Mouse (Mus musculus) common myeloid progenitor, adult 5-6 weeks (primary cell): ENCODE results near the gene Tmem44. TPM values are rescaled to one million over a fixed set of nuclear protein-coding genes. Genes with fewer than 3 reads are reported as not detected.

Source experiments
- ATAC-seq: replicated peaks from 2 replicates; pipeline ENCODE4 v1.8.0; 2016; ENCODE audit warnings: low read depth, mild to moderate bottlenecking, moderate TSS enrichment, inconsistent platforms; ENCODE audit not compliant: poor library complexity, severe bottlenecking
- total RNA-seq: library from RNA; stranded (forward); fragments of 200-1000, 187-1606 nt; gene quantifications from 2 replicates; pipeline ENCODE4 v1.2.3, GENCODE M21; 2017

Tmem44 gene
- total RNA-seq: 0.23 and 1.4 TPM in 2 replicates

DNA sequence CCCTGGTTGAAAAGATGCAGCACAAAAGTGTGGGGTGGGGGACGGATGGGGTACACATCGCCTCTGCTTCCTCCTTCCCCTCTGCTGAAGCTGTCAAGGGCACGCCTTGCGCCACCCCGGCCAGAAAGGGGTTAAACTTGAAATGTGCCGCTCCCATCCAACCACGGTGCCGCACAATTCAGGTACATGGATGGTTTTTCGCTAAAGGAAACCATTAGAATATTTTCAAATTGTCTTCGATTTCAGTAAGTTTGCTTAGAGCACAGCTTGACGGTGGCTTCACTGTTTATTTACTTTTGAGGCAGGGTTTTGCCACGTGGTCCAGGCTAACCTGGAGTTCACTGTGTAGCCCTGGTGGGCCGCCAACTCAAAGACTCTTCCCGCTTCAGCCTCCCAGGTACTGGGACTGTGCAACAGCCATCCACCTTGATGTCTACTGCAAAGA lies at the start of gene Tmem44:
TSS of gene Tmem44 (minus strand) at position 95 of the 445 bp plus-strand sequence.
- ATAC-seq: 0 out of 2 replicates have a peak, but pooled peaks have one; percentile 34

DNA sequence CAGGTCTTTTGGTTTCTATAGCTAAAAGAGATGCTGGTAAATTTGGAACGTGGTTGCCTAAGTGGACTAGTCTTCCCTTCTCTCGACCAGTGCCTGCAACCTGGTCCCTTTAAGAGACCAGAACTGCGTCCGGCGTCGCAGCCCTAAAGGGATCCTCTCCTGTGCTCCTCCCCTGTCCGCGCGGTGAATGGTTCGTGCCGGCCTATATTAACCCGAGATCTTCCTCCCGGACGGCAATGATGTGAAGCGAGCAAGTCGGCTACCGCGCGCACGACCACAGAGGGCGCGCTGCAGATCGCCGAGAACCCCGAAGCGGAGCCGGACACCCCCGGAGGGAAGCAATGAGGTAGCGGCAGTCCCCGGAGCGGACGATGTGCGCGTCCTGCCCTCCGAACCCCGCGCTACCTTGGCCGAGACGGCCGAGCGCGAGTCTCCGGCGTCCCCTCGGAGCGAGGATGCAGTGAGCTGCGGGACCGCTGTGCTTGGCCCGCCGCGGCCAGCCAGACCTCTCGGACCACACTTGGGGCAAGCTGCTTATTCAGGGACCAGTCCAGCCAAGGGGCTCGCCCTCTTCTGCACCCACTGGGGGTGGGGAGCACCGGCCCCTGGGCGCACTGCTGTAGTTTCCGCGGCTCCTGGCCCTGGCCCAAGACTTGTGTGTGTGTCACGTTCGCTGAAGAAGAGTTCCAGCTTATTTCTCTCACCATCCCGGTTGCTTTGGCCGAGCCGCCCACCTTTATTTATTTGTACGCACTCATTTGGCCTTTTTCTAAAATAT lies 49.0 kb upstream of the Tmem44 start, which contains the start of gene Fam43a:
TSS of gene Fam43a (plus strand) at position 233 of the 778 bp plus-strand sequence.
- ATAC-seq: peak; percentile 63

DNA sequence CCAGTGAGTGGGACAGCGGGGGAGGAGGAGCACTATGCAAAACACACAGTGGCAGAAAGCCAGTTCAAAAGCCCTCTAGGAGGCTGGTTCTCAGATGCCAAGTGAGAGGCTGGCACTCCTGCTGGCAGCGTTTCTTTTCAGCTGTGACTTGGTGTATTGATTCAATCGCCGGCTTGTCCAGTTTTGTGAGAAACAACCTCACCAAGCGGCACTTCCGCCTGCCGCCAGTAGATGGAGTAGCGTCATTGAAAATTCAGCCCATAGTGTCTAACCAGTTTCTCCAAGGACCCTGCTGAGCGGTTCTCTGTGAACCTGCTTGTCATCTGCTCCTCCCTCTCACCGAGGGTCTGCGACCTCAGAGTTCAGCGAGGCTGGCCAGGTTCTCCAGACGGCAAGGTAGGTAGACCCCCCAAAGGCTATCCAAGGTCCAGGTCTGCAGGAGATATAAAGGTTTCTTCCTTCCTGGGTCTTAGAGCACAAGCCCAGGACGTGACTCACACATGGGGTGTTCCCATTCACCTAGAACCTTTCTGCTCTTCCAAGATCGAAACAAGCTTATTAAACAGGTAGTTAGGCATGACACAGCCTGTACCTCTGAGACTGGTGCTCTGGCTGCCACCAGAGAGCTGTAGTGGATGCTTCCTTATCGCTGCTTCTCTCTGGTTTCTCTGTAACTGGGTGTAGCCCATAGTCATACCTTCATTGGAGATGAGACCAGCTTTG lies 46.5 kb upstream of the Tmem44 start:
- ATAC-seq: peak; percentile 50

DNA sequence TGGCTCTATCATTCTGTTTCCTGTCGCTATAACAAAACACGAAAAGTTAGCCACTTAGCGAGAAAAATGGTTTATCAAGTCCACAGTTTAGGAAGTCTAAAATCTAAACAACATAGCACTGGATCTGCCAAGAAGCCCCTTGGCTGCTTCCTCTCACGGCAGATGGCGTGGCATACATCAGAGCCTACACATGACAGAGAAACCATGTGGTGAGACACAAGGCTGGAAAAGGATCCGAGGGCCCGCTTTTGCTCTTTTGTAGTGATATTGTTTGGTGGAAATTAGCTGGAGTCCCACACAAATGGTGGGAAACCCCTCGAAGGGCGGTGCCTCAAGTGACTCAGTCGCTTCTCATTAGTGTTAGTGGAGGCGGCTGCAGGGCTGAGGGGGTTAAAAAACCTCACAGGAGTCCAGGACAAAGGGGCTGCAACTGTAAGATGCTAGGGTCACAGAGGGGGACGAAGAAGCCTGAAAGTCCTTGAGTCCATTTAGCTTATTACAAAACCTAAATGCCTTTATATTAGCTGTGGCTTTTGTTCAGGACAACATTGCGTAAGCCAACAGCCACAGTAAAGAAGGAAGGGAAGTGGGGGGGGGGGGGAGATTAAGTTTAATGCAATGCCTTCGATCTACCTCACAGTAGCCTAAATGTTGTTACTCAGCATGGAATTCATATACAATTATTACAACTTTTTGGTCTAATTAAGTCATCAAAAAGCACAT lies 45.4 kb upstream of the Tmem44 start:
- ATAC-seq: no peak

DNA sequence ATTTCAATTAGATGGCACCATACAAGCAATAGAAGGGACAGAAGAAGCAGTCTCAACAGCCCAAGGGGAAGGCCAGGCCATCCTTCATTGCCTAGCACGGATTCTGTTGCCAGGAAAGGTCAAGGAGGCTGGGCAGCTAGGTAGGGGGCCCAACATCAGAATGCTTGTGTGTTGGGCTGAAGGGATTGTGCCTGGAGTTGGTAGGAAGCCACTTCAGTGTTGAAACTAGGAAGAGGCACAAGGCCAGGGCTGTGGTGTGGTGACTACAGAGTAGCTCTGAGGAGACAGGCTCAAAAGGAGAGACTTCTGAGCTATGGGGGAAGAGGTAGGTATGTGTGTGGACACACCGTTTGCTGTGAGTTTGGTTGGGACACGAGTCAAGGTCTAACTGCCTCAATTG lies 44.7 kb upstream of the Tmem44 start:
- ATAC-seq: no peak

DNA sequence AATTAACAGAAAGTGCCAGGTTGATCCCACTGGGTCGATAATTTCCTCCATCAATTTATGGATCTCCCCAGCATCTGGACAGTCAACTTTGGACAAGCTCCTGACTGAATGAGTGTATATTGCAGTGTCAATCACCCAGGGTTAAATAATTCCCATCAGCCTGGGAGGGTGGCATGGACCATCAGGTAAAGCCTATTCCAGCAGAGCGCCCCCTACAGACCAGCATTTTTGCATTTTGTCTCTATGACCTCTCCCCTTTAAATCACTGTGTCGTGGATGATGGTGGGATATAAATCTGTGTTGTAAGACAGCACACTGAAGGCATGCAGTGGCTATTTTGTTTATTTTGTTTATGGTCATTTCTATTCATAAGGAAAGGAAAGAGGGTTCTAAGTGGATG lies 41.3 kb upstream of the Tmem44 start:
- ATAC-seq: no peak

DNA sequence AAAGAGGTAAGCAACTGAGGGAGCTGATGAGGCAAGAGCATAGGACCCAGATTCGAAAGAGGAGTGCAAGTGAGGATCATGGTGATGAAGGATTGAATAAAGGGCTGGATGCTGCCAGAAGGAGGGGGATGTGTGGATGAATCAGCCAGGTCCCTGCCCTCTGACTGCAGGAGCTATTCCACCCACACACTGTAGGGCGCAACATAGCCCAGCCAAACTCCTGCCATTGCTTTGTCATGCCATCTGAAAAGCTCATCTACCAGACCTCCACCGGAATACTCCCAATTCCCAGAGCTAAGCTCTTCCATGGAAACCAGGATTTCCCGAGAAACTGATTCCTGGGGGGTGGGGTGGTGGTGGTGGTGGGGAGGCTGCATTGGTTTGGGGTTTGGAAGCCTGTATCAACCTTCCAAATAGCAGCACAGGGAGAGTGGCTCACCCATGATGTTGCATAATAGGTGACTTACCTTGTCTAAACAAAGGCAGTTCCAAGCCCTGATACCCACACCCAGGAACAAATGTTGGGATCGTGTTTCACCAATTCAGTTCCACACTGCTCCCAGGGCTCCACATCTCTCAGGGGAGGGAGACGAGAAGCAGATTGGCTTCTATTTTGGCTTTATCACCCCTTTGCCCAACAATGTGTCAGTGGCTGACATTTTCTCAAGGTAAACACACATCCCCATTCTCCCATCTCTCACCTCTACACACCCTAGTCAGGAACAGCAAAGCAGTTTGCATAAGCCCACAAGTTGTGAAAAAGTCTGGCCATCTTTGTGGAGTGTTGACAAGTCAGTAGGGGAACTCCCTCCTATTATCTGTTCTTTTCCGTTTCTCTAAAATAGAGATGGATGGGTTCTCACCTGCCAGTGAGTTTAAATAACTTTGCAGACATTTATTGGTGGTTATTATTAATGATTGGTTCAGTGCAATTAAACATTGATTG lies 39.9 kb upstream of the Tmem44 start:
- no peak for ATAC-seq

DNA sequence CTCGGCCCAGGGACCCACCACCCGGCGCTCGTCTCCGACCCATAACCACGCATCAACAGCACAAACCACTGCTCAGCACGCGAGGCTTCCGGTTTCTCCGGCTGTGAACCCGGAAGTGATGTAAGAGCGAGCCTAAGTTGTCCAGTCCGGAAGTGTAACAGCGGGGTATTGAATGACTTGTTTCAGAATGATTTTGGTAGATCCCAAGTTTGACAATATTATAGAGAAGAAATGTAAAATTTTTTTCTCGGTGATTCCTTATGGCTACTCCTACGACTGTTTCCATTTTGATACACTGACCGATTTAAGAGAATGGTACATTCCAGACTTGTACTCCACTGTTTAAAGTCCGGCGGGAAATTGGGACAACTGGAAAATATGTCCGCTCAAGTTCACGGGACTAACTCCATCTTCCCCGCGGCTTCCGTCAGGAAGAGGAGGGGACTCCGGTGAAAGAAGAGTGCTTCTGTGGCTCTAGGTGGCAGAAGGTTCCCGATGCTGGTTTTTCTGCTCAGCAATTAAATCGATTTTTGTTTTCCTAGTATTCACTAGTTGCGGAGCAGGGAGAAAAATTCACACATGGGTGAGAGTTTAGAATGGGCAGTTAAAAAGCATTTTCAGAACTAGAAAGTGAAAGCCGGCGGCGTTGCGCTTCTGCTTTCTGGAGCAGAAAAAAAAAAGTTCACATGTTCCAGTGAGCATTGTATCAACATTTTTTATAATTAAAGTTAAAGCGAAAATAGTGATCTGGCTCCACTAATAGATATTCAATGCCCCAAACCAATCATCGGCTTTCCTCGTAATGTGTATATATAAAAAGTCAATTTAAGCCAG lies 37.1 kb upstream of the Tmem44 start, which contains the start of gene Lsg1:
TSS of gene Lsg1 (minus strand) at position 99 of the 834 bp plus-strand sequence.
- peak; percentile 94 for ATAC-seq

DNA sequence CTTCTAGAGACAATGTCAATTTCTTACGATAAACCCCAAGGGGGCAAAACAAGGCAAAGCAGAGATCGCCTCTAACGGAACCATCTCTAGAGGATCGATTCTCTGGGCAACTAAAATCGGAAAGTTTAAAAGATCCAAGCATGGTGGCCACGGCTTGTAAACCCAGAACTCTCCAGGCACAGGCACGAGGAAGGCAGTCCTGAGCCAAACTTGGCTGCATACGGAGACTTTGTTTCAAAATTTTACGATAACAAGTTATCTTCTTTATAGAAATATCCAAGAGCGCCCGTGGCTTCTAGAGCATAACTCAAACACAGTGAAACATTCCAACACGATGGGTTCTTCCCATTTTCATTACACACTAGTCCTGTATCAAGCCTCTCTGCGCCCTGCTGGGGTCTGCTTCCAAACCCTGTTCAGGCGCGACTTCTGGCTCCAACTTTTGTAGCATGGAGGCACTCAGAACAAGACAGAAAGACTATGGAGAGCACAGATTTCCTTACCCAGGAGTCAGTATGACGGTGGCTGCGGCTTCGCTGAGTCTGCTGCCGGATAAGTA lies 36.4 kb upstream of the Tmem44 start:
- ATAC-seq: no peak

DNA sequence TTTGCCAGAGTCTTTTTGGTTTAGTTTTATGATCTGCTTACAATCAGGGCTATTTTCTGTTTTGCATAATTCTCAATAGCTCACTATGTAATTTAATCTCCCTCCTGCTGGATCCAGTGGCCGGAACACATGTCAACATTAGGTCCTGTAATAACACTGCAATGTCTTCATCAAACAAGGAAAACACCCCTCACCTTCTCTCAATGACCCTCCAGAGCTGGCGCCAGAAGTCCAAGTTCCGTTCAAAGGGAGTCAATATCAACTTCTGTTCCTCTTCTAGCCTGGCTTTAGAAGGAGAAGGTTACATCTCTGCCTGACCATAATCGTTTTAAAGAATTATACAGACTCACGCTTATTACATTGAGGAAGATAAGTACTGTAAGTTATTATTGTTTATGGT lies 30.1 kb upstream of the Tmem44 start:
- ATAC-seq: no peak

DNA sequence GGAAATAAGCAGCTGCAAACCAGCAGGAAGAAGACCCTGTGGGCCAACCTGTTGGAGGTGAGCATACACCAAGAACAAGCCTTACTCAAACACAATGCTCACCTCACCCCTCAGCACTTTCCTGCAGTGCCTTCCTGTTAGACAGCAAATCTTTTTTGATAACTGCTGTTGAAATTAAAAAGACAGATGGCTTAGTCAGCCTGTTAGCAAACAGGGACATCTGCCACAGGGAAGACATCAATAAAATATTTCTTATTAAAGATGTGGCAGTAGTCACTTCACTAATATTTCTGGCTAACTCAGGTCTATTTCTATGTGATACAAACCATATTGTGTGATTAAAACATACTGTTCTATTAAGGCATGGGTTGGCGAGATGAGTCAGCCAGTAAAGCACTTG lies 25.8 kb upstream of the Tmem44 start:
- ATAC-seq: no peak

DNA sequence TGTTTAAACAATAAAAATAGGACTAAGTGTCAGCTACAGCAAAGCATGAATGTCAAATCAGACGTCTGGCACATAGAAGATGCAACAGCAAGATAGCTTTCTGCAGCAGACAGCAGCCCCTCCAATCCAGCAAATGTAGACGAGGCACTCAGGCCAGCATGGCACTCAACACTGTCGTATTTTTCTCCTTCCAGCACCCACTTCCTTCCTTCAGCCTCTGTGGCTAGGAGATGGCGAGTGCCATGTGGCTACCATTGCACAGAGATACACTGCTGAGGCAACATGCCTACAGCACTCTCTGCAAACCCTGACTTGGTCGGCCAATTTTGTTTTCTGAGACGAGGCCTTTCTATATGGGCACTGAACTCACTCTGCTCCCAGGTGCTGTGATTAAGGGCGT lies 25.2 kb upstream of the Tmem44 start:
- peak; percentile 52; the same call in 1 of the 2 replicates for ATAC-seq

DNA sequence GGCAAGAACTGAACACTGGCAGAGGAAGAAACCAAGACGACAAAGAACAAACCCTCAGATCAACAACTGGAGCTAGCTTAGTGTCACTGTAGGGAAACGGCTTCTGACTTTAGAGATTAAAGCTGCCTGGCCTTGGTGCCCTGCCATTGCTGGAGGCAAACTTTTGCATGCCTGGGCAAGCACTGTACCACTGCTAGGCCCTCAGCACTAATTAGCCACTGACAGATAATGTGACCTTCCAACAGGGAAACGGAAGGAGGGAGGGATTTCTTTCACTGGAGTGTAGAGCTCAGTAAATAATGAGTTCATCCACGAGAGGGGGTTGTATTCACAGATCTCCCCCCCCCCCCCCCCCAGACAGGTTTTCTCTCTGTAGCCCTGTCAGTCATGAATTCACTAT lies 21.6 kb upstream of the Tmem44 start:
- ATAC-seq: no peak

DNA sequence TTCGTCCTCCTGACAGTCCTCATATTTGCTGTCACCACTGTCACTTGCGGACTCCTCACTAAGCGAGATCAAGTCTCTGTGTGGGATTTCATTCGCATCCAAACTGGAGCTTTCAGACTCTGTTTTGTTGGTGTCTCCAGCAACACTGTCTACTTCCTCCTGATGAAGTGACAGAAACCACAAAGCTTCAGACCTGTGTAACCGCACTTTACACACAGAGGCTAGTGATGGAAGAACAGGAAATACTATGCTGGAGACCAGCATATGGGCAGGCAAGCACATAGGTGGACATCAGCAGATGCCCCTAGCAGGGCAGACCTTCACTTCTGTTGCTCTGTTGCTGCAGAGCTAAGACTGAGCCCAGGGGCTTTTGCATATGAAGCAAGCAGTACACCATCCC lies 20.7 kb upstream of the Tmem44 start:
- peak; percentile 54 for ATAC-seq

DNA sequence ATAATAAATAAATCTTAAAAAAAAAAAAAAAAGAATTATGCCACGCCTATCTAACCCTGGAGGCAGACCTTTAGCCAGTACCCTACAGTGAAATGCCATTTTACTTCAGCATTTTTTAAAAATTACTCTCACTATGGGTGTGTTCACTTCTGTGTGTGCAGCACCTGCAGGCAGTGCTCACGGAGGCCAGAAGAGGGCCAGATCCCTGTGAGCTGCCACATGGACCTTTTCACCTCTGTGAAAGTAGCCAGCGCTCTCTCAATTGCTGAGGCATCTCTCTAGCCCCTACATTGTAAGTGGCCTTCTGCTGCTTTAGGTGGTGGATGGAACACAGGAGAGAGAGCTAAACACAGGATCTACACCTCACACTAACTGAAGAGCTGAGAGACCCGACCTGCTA lies 19.5 kb upstream of the Tmem44 start:
- no peak for ATAC-seq

DNA sequence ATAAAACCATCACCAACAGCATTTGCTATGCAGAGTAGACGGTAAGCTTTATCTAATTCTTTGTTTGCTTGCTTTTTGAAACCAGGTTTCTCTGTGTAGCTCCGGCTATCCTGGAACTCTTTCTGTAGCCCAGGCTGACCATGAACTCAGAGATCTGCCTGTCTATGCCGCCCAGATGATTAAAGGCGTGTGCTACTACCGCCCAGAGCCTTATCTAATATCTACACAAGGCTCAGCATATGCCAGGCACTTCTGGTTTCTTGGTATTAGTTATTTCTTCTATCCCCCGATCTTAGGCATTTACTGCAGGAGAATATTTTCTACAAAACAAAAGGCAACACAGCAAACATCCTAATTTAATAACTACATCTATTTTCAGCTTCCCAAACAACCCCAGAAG lies 15.0 kb upstream of the Tmem44 start:
- ATAC-seq: no peak

DNA sequence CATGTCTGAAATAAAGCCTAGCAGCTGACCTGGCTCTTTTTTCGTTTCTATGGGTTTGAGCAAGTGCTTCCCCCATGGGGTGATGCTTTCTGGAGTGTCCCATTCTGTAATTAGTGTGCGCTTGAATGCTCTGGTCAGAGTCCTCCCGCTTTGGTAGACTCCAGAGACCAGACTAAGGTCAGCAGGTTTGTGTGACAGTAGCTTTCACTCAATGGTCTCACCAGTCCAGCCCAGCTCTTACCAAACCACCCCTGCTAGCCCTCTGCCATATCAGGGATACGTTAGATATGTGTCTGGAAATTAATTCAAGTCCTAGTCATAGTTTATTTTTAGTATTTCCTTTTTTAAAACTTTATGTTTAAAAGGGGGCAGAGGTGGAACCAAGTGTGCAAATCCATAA lies 10.0 kb upstream of the Tmem44 start:
- no peak for ATAC-seq

DNA sequence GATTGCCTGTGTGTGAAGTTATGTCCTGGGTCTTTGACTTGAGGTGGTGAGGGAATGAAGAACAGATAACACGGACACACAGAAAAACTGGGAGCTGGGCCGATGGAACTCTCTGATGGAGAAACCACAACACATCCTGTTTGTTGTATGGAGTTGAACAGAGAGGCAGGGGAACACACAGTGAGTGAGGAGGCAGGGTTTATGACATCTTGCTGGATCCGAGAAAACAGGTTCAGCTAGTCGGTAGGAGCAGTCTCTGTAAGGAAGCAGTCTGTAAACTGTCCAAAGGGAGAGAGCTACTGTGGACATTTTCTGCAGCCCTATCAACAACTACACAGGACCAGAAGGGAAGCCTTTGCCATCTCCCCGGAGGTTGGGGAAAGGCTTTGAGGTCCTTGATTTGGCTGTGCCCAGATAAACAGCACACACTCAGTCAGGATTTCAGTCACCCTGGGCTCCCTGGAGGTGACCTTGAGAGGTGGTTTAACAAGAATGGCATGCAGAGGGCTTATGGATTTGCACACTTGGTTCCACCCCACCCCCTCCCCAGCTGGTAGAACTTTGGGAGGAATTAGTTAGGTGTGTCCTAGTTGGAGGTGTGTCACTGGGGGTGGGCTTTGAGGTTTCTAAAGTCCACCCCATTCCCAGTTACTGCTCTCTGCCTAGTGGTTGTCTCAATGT lies 8.8 kb upstream of the Tmem44 start:
- no peak for ATAC-seq
